In genomic region chr17:47267076-47267475, GRCm38 (mm10) we compare ENCODE assay signal across 20 mouse cellular contexts.
DNase-seq lines count a peak whose midpoint lies in the region; ATAC-seq and TF ChIP-seq lines count a peak whose summit lies in the region.
"Had no signal": no experiment of that assay in that cellular context is flagged by ENCODE, and none has a peak within 500 bp of the region (broad histone marks: within the 10 kb centered on the region; RNA-seq: fewer than 3 reads in every experiment).

No protein-coding gene starts in this region.

- H3K27ac ChIP-seq in ES-Bruce4 (ENCODE audit: insufficient read depth, low read length), result 0 out of 2 replicates have a peak overlapping the region, but pooled peaks have one; percentile 5
- H3K27ac ChIP-seq in embryonic facial prominence, embryonic 11.5 days (replicated peaks; ENCODE audit: low read depth, low read length), result no peak overlapping the region
- H3K27ac ChIP-seq: embryonic facial prominence, embryonic 15.5 days; forebrain, embryonic 13.5 days; heart, embryonic 13.5 days; hindbrain, embryonic 15.5 days; neural tube, embryonic 12.5 days had no signal

- 0 out of 2 replicates have a peak, but pooled peaks have one; percentile 45 for TF ChIP-seq EP300 in ES-Bruce4 (IDR thresholded peaks at IDR 0.05; ENCODE audit: insufficient read depth, low read depth, low read length)

- no peak overlapping the region for H3K4me3 ChIP-seq in ES-Bruce4 (ENCODE audit: low read depth, low read length)
- H3K4me3 ChIP-seq in embryonic facial prominence, embryonic 11.5 days (ENCODE audit: low read depth, low read length), result no peak overlapping the region
- H3K4me3 ChIP-seq: embryonic facial prominence, embryonic 15.5 days; forebrain, embryonic 13.5 days; heart, embryonic 13.5 days; hindbrain, embryonic 15.5 days; neural tube, embryonic 12.5 days had no signal

- no peak for TF ChIP-seq CTCF in ES-Bruce4 (IDR thresholded peaks at IDR 0.05; ENCODE audit: low read depth, low read length)

- no peak overlapping the region for H3K9ac ChIP-seq in ES-Bruce4 (ENCODE audit: low read depth, poor library complexity, severe bottlenecking)
- H3K9ac ChIP-seq in embryonic facial prominence, embryonic 11.5 days (replicated peaks; ENCODE audit: low read length), result no peak overlapping the region
- H3K9ac ChIP-seq: embryonic facial prominence, embryonic 15.5 days; forebrain, embryonic 13.5 days; heart, embryonic 13.5 days; hindbrain, embryonic 15.5 days; neural tube, embryonic 12.5 days had no signal

- 89% methylated on average over 13 of the region's 13 CpGs for WGBS in embryonic facial prominence, embryonic 11.5 days

- no peaks in the 10 kb centered on the region for H3K36me3 ChIP-seq in ES-Bruce4 (ENCODE audit: control insufficient read depth, insufficient read depth, low read length, poor library complexity, severe bottlenecking)
- no peaks in the 10 kb centered on the region for H3K36me3 ChIP-seq in embryonic facial prominence, embryonic 11.5 days (replicated peaks; ENCODE audit: control insufficient read depth, insufficient read depth, low read depth, low read length)
- H3K36me3 ChIP-seq: embryonic facial prominence, embryonic 15.5 days; hindbrain, embryonic 15.5 days had no signal

- no peak overlapping the region for H3K4me2 ChIP-seq in embryonic facial prominence, embryonic 11.5 days (ENCODE audit: low read depth, low read length)
- H3K4me2 ChIP-seq: embryonic facial prominence, embryonic 15.5 days; forebrain, embryonic 13.5 days; heart, embryonic 13.5 days; hindbrain, embryonic 15.5 days; neural tube, embryonic 12.5 days had no signal

- TF ChIP-seq POLR2A in ES-Bruce4 (IDR thresholded peaks at IDR 0.05; ENCODE audit: insufficient read depth, low read length), result no peak

- DNase-seq in retina, adult 2 months (ENCODE audit: low read depth, low spot score), result peak; percentile 55
- no peak for DNase-seq in retina, embryonic 14.5 days (ENCODE audit: low spot score)
- DNase-seq in embryonic facial prominence, embryonic 11.5 days (ENCODE audit: low spot score), result peak; percentile 23
- peak; percentile 17 to 37 for DNase-seq in urinary bladder, postnatal 36 days (ENCODE audit: low spot score in 2 of 2)
- DNase-seq in layer of hippocampus, adult 9-11 months, result no peak
- no peak for DNase-seq in frontal cortex, postnatal 10 days (ENCODE audit: low spot score in 2 of 2)
- DNase-seq in heart, adult 9 months (ENCODE audit: low spot score in 2 of 2), result no peak
- DNase-seq: adrenal gland, postnatal 14 days; cerebellum, adult 8-10 months; heart, postnatal 36 days; kidney, adult 18-20 months; kidney, postnatal 36 days; thymus, postnatal 36 days had no signal

- ATAC-seq in embryonic facial prominence, embryonic 11.5 days (replicated peaks; ENCODE audit: insufficient number of reproducible peaks, low FRiP score, low TSS enrichment, low read depth), result no peak
- ATAC-seq: forebrain, embryonic 13.5 days; midbrain, embryonic 16.5 days had no signal

- no peaks in the 10 kb centered on the region for H3K27me3 ChIP-seq in ES-Bruce4 (ENCODE audit: control insufficient read depth, insufficient read depth, low read length, poor library complexity, severe bottlenecking)
- H3K27me3 ChIP-seq in embryonic facial prominence, embryonic 11.5 days (ENCODE audit: control insufficient read depth, insufficient read depth, low read length), result no peaks in the 10 kb centered on the region
- H3K27me3 ChIP-seq: embryonic facial prominence, embryonic 15.5 days; forebrain, embryonic 13.5 days; heart, embryonic 13.5 days; hindbrain, embryonic 15.5 days; neural tube, embryonic 12.5 days had no signal

- H3K9me3 ChIP-seq in ES-Bruce4 (replicated peaks; ENCODE audit: control insufficient read depth, insufficient read depth, low read length, poor library complexity, severe bottlenecking), result no peaks in the 10 kb centered on the region
- H3K9me3 ChIP-seq in embryonic facial prominence, embryonic 11.5 days (replicated peaks; ENCODE audit: control insufficient read depth, low read length), result no peaks in the 10 kb centered on the region
- H3K9me3 ChIP-seq: hindbrain, embryonic 15.5 days had no signal

- no peaks in the 10 kb centered on the region for H3K4me1 ChIP-seq in ES-Bruce4 (ENCODE audit: control insufficient read depth, insufficient read depth, low read length)
- no peaks in the 10 kb centered on the region for H3K4me1 ChIP-seq in embryonic facial prominence, embryonic 11.5 days (ENCODE audit: control insufficient read depth, insufficient read depth, low read length)
- H3K4me1 ChIP-seq: forebrain, embryonic 13.5 days; hindbrain, embryonic 15.5 days; neural tube, embryonic 12.5 days had no signal

Comparison
In these comparisons a context has a peak if more than half of its experiments do, and no peak if none do; other contexts are left out.
1. DNase-seq: peak in retina, adult 2 months (single experiment), embryonic facial prominence, embryonic 11.5 days (single experiment) and urinary bladder, postnatal 36 days (2 of 2); none in retina, embryonic 14.5 days (single experiment), layer of hippocampus, adult 9-11 months (single experiment), frontal cortex, postnatal 10 days (0 of 2) and heart, adult 9 months (0 of 2).